Mouse (Mus musculus): ENCODE results near the gene Bsn.
"Not testable (repeated sequence)": the region's sequence is repeated elsewhere in the genome, so short reads cannot be mapped to it uniquely, and the experiment has no call there.

Bsn gene

DNA sequence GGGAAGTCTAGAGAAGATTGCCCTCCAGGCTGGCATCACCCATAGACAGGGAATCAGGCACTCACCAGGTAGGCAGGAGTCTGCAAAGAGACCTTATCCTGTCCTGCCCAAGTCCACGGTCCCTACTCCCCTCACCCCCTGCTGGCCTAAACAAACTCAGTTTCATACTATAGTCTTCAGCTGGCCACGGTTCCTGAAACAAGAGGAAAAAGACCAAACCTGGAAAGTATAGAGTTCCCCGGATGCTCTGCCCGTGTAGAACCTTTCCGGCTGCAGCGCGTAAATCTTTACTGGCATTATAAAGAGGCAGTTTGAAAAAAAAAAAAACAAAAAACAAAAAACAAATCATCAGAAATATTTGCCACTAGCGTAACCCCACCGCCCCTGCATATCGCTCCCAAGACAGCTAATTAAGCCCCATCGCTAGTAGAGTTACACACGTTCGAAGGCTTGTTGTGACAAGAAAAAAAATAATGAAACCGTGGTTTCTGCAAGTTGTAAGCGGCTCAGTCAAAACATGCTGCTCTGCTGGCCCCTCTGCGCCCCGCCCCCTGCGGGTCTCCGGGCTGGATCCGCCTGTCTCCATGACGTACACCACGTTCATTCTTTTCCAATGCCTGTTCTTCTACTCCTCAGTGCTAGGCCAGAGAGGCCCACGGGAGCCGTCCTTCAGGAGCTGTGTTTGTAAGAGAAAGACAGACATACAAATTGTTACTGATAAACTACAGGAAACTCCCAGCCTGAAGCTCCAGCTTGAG lies 6.9 kb upstream of the Bsn start:
- DNase-seq: no peak

DNA sequence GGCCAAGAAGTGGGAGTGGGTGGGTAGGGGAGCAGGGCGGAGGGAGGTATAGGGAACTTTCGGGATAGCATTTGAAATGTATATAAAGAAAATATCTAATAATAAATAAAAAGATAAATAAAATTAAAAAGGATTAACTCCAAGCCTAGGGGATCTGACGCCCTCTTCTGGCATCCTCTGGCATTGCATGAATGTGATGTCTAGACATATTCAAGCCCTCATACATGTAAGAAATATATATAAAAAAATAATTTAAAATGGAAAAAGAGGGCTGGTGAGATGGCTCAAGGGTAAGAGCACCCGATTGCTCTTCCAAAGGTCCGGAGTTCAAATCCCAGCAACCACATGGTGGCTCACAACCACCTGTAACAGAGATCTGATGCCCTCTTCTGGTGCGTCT lies 6.0 kb upstream of the Bsn start:
- DNase-seq: not testable (repeated sequence)

DNA sequence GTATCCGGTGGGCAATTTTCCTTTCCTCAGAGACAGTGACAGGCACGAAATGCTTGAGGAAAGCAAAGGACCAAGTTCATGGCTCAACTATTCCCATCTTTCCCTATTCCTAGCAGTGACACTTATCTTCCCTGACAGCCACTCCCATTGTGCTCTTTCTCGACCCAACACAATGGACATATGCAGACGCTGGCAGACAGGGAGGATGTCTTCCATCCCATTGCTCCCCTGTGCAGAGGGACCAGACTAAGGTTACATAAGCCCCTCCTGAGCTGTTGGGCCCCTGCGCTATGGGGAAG lies 747 bp downstream of the Bsn start:
- DNase-seq: no peak

DNA sequence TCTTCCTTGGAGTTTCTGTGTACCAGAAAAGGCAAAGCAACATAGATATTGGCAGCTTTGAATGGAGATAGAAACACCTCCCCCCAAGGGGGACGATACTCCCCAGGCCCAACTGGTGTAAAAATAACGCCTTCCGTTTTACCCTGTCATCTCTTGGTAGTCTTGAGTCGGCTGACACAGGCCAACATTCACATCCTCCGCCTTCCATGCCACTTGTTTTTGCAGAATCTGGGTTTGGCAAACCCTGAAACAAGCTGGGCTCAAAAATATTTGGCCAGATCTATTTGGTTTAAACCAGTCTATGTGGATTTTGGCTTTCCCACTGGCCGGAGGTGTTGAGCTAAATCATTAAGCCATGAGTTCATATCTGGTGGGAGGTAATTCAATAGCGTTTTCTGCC lies 1.2 kb downstream of the Bsn start:
- no peak for DNase-seq

DNA sequence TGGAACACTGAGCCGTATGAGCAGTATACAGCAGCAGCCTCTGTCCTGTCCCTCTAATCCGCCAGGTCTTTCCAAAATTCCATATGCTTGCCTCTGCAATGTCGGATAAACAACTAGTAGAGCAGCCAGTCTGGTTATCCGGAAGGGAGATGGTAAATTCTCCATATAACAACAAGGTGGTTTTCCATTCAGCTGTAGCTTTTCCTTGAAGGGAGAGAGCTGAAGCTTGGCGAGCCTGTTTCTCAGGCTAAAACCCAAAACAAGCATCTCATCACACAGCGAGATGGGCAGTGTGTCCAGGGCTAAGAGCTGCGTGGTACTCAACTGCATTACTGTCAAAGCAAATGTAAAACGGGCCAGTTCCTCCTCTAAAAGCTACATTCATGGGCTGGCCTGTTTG lies 1.7 kb downstream of the Bsn start:
- DNase-seq: no peak

DNA sequence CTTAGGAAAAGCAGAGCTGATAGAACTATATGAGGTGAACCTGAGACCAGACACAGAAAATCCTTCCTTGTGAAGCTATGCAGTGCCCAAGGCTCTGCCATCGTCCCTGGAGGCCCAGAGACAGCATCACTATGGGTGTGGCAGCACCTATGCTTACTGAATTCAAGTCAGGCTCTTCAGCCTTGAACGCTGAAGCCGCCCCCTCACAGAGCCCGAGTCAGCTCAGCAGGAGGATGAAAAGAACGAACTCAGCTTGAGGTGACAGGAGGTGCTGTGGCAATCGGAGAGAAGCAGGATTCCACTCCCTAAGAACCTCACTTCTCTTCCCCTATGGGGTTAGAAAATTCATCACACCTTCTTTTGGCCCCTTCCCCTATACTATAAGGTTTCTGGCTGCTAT lies 2.6 kb downstream of the Bsn start:
- peak; percentile 67 for DNase-seq

DNA sequence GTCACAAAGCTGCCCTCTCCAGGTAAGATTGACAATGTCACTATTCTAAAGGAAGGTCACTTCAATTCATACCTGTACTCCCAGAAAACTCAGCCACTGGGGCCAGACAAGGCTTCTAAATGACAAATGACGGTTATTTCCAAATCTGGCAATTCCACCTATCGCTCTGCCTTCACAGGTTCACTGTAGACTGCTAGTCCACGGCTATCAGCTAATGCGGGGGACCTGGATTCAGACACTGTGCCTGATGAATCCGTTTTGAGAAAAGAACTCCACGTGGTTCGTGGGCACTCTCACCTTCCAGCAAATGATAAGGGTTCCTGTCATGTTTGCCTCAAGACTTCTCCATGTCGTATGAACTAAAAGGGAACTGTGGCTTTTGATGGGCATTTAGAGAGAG lies 4.4 kb downstream of the Bsn start:
- no peak for DNase-seq

DNA sequence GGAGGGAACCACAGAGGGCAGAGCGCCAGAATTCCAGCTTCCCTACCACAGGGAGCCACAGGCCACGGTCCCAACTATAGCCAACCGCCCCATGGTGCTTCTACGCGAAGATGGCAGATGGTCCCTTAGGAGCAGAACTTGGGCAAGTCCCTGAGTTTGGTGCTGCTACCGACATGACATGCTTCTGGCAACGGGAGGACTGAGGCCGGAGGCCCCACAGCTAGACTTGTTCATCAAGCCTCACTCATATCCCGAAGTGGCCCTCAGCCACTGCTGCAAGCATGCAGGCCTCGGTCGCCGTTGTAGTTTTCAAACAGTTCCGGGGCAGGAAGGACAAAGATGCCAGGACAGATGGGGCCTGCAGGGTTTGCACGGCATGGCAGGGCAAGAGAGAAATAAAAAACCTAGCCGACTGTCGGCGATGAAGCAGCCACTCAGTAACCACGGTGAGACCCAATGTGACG lies 6.6 kb downstream of the Bsn start:
- no peak for DNase-seq

DNA sequence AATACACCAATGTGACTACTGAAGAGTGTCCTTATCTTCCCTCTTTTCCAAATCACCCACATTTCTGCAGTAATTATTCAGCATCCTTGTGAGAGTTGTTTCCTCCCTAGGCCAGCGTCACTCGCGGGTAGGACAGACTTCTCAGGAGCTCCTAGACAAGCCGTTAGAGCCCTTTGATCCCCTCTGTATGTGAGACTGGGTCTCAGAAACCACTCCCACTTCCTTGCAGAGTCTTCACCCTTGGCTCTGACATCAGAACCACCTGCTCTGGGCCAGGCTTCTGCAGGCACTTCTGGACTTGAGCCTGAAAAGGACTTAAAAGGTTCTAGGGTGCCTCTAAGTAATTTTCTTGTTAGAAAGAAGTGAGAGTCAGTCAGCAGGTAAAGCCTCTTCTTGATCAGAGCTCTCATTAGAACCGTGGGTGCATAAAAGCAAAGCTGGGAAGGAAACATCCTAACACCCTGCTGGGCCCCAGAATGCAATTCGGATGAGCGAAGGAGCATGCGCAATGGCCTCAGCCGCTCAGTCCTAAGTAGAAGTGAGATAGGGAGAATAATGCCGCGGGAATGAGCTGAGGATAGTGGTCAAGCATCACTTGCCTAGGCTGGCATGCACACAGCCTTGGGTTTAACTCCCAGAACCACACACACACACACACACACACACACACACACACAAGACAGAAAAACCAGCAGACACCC lies 7.2 kb downstream of the Bsn start:
- no peak for DNase-seq

DNA sequence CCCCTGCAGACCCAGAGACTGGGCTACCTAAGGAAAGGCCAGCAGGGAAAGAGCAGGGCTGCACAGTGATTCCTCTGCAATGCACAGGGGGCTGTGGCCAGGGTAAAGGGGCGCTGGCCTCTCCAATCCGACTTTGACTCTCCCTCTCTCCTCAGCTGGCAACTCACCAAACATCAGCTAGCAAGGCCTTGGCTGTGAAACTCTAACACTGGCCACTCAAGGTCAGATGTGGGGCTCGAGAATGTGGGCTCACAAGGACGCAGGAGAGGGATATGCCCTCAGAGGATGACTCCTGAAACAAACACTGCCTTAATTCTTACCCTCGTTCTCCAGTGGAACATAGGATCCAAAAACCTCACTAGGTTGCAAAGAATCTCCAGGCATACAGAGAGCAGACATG lies 11.8 kb downstream of the Bsn start:
- DNase-seq: no peak

DNA sequence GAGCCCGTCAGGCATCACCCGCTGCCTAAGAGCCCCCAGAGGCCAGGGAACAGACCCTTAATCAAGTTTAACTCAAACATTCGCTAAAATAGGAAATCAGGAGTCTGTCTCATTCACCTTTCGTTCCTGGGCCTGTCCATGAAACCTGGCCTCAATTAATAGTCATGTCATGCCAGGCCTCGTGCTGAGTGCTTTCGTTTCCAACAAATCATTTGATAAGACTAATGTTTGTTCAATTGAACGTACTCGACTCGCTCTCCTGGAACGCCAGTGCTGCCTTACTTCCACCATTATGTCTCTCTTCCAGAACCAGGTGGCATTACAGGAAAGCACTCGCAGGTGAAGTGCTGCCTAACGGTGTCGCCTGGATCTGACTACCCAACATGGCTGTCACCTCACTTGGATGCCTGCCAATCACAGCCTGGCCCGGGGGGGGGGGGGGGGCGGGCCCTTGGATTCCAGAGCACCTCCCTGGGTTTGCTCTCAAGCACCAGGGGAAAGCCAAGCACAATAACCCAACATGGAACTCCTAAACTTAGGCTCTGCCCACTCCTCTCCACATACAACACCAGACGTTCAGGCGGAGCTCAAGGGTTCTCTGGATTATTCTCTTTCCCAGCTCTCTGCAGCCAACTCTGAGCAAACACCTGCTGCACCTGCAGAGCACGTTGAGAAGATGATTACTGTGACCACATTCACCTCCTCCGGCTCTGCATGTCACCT lies 14.9 kb downstream of the Bsn start:
- DNase-seq: no peak

DNA sequence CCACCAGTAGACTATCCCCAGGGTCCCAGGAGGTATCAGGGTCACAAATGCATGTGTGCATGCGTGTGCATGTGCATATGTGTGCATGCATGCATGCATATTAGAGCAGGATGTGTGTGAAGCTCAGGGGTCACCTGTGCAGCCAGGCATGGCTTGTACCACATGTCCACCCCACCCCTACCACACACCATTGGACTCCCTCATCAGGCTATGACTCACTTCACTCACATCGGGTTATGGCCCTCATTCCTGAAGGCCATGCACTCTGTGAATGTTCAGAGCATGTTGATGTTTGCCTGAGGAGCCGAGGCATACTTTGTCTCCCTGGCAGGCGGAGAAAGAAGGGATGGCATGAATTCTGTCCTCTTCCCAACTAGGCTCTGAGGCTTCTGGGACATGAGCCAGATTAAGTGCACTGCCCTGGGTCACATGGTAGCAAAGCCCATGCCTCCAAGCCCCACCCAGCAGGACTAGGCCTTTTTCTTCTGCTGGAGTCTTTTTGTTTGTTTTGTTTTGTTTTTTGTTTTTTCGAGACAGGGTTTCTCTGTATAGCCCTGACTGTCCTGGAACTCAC lies 17.3 kb downstream of the Bsn start:
- DNase-seq: no peak

DNA sequence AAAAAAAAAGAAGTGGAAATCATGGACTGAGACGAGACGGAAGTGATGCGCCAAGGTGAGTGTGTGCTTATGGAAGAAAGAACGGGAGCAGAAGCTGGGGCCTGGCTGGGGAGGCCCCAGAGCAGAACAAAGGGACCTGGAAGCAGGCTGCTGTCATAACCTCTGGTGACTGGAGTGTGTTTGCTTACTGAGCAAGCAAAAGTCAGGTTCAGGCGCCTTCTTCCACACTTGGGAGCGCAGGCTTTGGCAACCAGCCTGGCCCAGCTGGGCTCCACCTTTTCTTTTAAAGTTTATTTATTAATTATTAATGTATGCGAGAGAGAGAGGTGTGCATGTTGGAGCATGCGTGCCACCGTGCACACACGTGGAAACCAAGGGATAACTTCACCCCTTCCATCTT lies 20.4 kb downstream of the Bsn start:
- no peak for DNase-seq

DNA sequence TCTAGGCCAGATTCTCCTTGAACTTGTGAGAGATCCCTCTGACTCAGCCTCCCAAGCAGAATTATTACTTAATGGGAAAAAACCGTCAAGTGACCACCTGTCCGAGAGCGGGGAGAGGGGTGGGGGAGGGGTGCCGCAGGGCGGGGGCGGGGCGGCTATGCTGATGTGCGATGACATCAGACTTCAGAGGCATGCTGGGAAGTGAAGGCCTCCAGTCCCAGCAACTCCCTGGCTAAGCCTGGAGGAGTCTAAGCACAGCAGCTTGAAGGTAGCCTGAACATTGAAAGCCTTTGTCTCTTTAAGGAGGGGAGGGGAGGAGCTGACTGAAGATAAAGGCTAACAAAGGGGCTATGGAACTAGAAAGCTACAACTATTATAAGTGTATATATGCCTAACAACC lies 25.0 kb downstream of the Bsn start:
- no peak for DNase-seq

DNA sequence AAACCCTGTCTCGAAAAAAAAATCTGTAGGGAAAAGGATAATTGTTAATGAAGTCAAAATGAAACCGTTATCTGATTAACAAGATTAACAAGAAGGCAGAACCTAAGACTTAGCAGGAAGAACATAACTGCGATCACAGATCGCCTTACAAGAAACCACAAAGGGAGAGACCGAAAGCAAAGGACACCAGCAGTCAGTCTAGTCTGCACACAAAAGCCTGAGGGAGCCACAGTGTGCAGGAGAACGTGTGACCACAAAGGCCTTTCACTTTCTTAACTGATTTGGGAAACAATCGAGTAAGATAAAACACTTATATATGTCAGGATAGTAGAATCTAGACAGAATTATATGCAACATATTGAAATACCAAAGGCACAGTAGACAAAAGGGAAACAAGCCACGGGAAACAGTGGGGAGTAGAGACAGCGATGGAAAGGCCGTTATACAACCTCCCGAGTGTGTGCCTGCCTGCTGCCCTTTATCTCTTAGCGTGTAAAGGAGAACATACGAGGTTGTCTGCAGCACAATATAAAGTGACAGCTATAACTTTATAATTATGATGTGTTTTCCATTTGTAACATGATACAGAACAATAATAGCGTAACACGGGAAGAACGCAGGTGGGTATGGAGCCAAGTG lies 26.4 kb downstream of the Bsn start:
- DNase-seq: no peak

DNA sequence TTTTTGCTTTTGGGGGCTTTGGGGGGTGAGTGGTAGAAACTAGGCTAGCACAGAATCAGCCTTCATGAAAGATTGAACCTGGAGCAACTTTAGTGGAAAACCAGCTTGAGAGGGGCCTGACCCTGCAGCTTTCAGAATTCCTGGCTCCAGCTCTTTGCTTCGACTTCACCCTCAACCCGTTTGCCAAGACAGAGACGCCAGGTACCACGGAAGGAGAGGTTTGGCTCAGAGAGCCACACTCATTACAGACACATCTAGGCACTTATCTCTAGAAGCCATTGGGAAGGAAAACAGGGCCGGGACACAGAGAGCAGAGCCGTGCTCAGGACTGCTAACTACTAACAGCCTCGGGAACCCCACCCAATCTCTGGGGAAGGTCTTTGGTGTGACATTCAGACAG lies 32.3 kb downstream of the Bsn start:
- DNase-seq: no peak

DNA sequence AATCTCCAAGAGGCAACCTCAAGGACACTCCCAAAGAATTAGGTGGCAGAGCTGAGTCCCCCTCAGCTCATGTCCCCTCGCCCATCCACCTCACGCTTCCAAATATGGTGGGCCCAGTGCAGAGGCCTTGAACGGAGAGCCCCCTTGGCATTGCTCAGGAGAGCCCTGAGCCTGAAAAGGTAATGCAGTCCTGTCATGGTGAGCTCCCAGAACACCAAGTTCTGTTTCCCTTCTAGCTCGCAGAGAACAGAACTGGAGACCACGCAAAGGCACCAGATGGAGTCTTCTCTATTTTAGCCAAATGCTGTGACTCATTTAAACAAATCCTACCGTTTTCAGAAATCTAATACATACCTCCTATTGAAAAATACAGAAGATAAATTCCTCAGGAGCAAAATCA lies 32.7 kb downstream of the Bsn start:
- DNase-seq: peak; percentile 54

DNA sequence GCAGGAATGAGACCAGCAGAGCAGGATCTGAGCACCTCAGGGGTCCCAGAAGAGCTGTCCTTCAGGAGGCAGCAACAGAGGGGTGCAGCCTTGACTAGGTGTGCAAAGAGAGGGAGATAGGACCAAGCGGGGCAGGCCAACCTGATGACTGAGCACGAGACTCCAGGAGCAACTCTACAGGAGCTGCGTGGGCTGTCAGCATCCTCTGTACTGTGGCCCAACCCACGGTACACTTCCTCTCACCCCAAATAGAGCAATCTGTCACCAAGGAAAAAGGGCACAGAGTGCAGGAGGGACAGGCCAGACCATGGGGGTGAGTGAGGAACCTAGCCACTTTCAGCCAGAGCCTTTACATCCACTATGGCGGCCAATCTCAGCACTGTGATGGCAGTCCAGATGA lies 33.4 kb downstream of the Bsn start:
- DNase-seq: no peak

DNA sequence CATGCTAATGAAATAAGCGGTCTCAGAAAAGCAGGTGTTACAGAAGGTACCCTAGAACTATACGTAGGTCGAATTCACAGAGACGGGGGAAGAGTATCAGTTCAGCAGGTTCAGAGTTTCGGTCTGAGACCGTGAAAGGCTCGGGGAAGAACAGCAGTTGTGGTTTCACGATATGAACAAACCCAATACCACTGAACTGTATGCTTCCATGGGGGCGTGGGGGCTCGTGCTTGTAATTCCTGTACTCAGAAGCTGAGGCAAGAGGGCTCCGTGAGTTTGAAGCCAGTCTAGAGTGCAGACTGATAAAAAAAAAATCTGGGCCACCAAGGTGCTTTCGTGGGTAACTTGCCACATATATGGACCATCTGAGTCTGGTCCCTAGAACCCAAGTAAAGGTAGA lies 35.4 kb downstream of the Bsn start:
- no peak for DNase-seq

DNA sequence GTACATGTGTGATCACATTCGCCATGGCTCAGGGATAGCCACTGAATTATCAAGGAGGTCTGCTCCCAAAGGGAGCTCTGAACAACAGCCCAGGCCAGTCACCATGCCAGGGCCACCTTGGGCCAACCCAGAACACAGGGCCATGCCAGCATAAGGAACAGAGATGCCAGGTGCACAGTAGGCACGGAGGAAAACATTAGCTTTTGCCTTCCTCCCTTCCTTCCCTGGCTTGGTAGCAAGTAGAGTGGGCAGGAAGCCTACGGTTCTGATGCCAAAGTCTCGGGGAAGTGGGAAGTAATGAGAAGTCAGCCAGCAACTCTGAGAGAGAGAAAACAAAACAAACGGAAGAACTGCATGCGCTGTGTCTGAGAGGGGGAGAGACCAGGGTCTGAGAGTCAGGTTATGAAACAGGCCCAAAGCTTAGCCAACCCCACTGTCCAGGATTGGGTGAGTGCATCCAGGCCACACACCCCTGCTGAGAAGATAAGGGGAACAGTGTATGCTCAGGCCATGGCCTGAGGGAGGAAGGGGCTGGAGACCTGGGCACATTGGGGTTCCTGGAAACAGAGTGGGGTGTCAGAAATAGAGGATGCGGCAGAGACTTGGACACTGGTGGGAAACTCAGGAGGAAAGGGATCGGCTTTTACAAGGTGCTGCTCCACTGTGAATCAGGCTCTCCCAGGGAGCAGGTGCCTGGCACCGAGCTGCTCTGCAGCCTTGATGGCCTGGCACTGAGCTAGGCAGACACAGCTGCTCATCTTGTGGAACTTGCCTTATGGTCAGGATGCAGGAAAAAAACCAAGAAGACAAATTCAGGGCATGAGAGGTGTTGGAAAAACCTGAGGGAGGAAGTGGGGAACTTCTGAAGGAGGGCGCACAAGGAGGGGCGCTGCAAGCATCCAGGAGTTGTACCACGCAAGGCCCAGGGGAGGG lies 36.4 kb downstream of the Bsn start:
- peak; percentile 74 for DNase-seq

DNA sequence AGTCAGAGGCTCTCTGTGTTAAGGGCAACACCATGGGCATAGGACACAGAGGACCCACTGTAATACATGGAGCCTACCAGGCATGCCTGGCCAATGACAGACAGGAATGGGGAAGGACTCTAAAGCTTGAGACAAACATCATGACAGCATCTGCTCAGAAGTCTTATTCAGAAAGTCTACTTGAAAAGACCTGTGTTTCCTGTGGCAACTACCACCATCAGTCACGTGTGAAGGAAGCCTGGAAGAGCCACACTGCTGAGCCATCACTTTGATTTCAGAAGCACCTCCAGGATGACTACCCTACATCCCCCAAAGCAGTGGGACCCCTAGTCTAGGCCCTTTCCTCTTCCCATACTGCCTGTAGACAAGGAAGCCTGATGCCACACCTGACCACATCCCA lies 39.7 kb downstream of the Bsn start:
- DNase-seq: no peak

DNA sequence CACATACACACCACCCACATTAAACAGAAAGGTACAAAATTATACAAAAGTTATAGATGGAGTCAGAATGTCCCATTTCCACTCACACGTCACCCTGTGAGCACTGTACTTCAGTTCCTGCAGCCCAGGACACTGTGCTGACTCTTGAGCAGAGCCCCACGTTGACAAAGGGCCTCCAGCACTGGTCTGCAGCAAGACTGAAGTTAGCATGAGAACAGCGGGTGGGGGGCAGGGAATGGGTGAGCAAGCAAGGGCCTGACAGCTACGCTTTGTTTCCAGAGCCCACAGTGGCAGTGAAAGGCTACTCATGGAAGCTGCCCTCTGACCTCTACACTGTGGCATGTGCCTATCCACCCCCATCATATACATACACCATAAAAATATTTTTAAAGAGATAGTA lies 40.4 kb downstream of the Bsn start:
- no peak for DNase-seq
